Mouse (Mus musculus): ENCODE measurements around the gene Polrmt. TPM values are rescaled to one million over a fixed set of nuclear protein-coding genes. Genes with fewer than 3 reads are reported as not detected.

Polrmt gene
- polyA plus RNA-seq, 1 experiment: 60.7 TPM

DNA sequence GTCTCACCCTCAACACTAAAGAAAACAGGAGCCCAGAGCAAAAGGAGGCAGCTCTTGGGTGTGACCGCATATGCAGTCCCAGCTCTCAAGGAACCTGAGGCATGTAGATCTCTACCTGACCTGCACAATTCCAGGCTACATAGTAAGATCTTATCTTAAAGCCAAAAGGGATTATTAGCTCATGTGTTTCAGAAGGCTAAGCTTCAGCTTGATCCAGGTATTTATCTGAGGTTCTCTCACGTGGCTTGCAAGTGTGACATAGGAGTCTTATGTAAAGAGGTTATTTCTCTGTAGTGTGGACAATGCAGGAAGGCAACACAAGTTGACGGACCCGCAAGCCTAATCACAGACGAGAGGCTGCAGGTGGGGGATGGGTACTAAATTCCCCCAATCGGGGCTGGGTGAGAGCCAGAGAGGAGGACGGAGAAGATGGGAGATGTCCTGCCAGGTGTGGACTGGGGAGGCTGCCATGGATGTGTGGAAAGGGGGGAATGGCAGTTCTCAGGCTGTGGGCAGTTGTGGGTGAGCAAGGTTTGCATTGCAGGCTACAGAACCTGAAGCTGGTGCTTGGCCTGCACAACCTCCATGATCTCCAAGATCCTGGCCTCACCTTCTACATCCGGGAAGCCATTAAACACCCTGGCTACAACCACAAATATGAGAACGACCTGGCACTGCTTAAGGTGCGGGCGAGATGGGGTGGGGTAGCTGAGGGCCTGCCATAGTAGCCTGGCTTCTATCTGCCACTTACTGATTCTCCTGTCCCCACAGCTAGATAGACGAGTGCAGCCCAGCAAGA is 52.6 kb downstream of the Polrmt start:
- DNase-seq (ENCODE audit: extremely low spot score in 1 of 2, low spot score in 1 of 2): no peak

DNA sequence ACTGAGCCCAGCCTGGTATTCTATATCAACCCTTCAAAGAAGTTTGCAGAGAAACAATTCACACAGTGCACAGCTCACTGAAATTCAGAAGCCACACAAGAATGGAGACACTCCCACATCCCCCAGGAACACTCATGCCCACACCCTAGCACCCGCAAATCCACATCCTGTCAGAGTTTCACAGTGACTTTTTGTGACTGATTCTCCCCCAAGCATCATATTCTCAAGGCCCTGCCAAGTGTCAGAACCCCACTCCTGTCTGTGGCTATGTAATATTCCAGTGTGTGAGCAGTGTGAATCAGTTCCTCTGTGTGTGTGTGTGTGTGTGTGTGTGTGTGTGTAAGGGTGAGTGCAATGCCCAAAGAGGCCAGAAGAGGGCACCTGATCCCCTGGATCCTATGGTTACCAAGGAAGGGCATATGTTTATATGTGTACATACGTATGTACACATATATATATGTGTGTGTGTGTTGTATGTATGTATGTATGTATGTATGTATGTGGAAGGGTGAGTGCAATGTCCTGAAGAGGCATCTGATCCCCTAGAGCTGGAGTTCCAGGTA is 54.3 kb downstream of the Polrmt start:
- DNase-seq (ENCODE audit: extremely low spot score in 1 of 2, low spot score in 1 of 2): no peak

DNA sequence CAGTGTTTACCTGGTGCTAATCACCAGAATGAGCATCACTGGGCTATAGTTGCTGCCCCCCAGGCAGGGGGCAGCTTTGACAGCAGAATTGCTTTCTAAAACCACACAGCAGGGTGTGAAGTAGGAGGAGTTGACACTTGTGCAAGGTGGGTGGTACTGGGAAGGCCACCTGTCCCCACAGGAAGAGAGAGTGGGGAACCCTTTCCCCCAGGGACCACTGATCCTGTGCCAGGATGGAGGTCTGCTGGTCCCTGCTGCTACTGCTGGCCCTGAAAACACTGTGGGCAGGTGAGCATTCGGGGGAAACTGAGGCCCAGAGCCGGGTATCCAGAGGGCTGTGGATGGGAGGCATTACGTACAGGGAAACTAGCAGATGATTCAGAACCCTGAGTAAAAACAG is 57.2 kb downstream of the Polrmt start:
- no peak for DNase-seq (ENCODE audit: extremely low spot score in 1 of 2, low spot score in 1 of 2)

DNA sequence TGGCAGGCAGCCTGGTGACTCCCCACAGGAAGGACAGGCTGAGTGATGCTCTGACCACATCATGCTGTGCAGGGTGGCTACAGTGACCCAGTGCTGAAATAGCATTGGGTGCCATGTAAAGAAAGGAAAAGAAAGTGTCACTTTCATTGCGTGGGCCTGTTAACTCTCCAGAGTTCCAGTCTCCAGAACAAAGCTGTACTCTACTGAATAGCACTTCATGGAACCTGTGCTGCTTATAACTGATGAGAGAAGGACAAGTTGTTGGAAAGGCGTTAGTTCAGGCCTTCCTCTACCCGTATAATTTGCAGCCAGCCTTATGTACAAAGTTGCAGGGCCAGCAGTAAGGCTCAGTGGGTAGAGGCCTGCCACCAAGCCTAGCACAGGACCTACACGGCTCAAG is 57.7 kb downstream of the Polrmt start, which contains the start of gene Gzmm:
Gzmm (plus strand) TSS at position 301 of the 400 bp plus-strand sequence.
- DNase-seq (ENCODE audit: extremely low spot score in 1 of 2, low spot score in 1 of 2): no peak

DNA sequence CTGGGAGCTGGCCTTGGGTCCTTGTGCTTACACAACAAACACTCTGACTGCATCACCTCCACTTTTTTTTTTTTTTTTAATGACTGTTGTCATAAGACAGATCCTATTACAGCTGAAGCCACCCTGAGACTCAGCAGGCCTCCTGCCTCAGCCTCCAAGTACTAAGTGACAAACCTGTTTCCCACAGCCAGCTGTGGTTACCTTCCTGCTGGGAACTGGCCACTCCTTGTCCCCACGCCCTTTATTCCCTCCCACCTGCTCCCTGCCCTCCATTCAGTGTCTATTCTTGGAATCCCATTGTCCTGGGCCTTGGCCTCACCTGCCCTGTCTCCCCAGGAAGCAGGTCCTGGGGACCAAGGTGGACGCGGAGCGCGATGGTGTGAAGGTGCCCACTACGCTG is 58.9 kb downstream of the Polrmt start:
- no peak for DNase-seq (ENCODE audit: extremely low spot score in 1 of 2, low spot score in 1 of 2)

DNA sequence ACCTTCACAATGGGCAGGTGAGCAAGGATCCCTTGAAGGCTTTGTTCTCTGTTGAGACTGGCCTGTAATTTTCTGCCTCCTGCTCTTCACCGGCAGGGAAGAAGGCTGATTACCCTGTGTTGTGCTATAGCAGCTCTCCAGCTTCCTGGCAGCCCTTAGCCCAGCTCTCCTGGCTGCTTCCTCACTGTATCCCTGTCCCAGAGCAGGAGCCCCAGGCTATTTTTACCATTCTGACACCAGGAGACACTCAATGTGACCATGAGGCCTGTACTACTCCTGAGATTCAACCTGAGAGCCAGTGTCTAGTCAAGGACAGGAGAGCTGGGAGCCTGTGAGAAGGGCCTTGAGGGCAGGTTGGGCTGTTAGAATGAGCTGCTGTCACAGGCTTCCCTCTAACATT is 59.7 kb downstream of the Polrmt start:
- DNase-seq (ENCODE audit: extremely low spot score in 1 of 2, low spot score in 1 of 2): no peak

DNA sequence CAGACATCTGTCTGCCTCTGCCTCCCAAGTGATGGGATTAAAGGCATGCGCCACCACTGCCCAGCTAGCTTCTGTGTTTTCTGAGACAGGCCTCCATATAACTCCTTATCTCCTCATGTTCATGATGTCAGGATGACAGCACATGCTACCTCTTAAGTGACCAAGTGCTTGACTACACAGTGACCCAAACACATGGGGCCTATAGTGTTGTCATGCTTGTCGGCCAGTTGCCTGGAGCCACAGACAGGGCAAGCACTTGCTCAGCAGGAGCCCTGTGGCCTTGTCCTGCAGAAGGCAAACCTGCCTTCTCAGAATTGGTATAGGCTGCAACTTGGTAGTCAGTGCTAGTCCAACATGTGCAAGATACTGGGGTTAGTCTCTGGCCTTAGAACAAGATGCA is 60.2 kb downstream of the Polrmt start:
- DNase-seq (ENCODE audit: extremely low spot score in 1 of 2, low spot score in 1 of 2): no peak

Other genes with a start within 250 kb of the Polrmt start
- 2.6 and 3.5 TPM in 2 replicates for gene Plpp2, start 212.8 kb downstream of the Polrmt start, polyA plus RNA-seq (2012; rRNA removed)
- gene Mier2, start 191.4 kb downstream of the Polrmt start, polyA plus RNA-seq (2012; rRNA removed): 84.8 and 89.0 TPM in 2 replicates
- 1.1 and 2.0 TPM in 2 replicates for gene Theg, start 159.2 kb downstream of the Polrmt start, polyA plus RNA-seq (2012; rRNA removed)
- gene C2cd4c, start 132.6 kb downstream of the Polrmt start, polyA plus RNA-seq (2012; rRNA removed): 9.8 and 11.3 TPM in 2 replicates
- gene Shc2, start 108.7 kb downstream of the Polrmt start, polyA plus RNA-seq (2012; rRNA removed): 54.1 and 63.1 TPM in 2 replicates
- gene Odf3l2, start 100.8 kb downstream of the Polrmt start, polyA plus RNA-seq (2012; rRNA removed): 0.22 and 0.25 TPM in 2 replicates
- not detected in 2 replicates for gene Madcam1, start 82.0 kb downstream of the Polrmt start, polyA plus RNA-seq (2012; rRNA removed)
- 89.4 and 92.3 TPM in 2 replicates for gene Tpgs1, start 77.2 kb downstream of the Polrmt start, polyA plus RNA-seq (2012; rRNA removed)
- gene Cdc34, start 64.4 kb downstream of the Polrmt start, polyA plus RNA-seq (2012; rRNA removed): 96.3 and 111 TPM in 2 replicates
- gene Gzmm, start 57.6 kb downstream of the Polrmt start, polyA plus RNA-seq (2012; rRNA removed): 1.8 and 2.1 TPM in 2 replicates
- 1,126 and 1,227 TPM in 2 replicates for gene Bsg, start 42.1 kb downstream of the Polrmt start, polyA plus RNA-seq (2012; rRNA removed)
- gene Hcn2, start 29.9 kb downstream of the Polrmt start, polyA plus RNA-seq (2012; rRNA removed): 119 and 124 TPM in 2 replicates
- 6.2 and 6.9 TPM in 2 replicates for gene Fgf22, start 8.5 kb upstream of the Polrmt start, polyA plus RNA-seq (2012; rRNA removed)
- 140 and 166 TPM in 2 replicates for gene Rnf126, start 20.4 kb upstream of the Polrmt start, polyA plus RNA-seq (2012; rRNA removed)
- 5.6 and 7.0 TPM in 2 replicates for gene Fstl3, start 30.7 kb upstream of the Polrmt start, polyA plus RNA-seq (2012; rRNA removed)
- 1.00 and 1.1 TPM in 2 replicates for gene Prss57, start 44.4 kb upstream of the Polrmt start, polyA plus RNA-seq (2012; rRNA removed)
- gene Palm, start 47.0 kb upstream of the Polrmt start, polyA plus RNA-seq (2012; rRNA removed): 325 and 370 TPM in 2 replicates
- gene Misp, start 74.4 kb upstream of the Polrmt start, polyA plus RNA-seq (2012; rRNA removed): 0.40 and 0.71 TPM in 2 replicates
- 59.5 and 71.5 TPM in 2 replicates for gene Ptbp1, start 107.8 kb upstream of the Polrmt start, polyA plus RNA-seq (2012; rRNA removed)
- gene Prtn3, start 127.9 kb upstream of the Polrmt start, polyA plus RNA-seq (2012; rRNA removed): 5.8 and 6.7 TPM in 2 replicates
- gene Plppr3, start 128.1 kb upstream of the Polrmt start, polyA plus RNA-seq (2012; rRNA removed): 124 and 134 TPM in 2 replicates
- 0.27 TPM in 1 of 2 replicates, not detected in the other for gene Elane, start 139.7 kb upstream of the Polrmt start, polyA plus RNA-seq (2012; rRNA removed)
- gene Cfd, start 144.3 kb upstream of the Polrmt start, polyA plus RNA-seq (2012; rRNA removed): 1.1 and 3.5 TPM in 2 replicates
- 75.9 and 80.7 TPM in 2 replicates for gene Med16, start 162.3 kb upstream of the Polrmt start, polyA plus RNA-seq (2012; rRNA removed)
- not detected in 2 replicates for gene Gm26602, start 164.3 kb upstream of the Polrmt start, polyA plus RNA-seq (2012; rRNA removed)
- gene Kiss1r, start 170.4 kb upstream of the Polrmt start, polyA plus RNA-seq (2012; rRNA removed): 10.7 and 11.8 TPM in 2 replicates
- 380 and 385 TPM in 2 replicates for gene R3hdm4, start 174.6 kb upstream of the Polrmt start, polyA plus RNA-seq (2012; rRNA removed)
- gene Arid3a, start 180.5 kb upstream of the Polrmt start, polyA plus RNA-seq (2012; rRNA removed): 3.6 and 4.1 TPM in 2 replicates
- 63.2 and 65.9 TPM in 2 replicates for gene Wdr18, start 213.6 kb upstream of the Polrmt start, polyA plus RNA-seq (2012; rRNA removed)
- 0.17 and 0.38 TPM in 2 replicates for gene Grin3b, start 224.1 kb upstream of the Polrmt start, polyA plus RNA-seq (2012; rRNA removed)
- gene Tmem259, start 237.7 kb upstream of the Polrmt start, polyA plus RNA-seq (2012; rRNA removed): 181 and 193 TPM in 2 replicates
- 9.8 and 10.4 TPM in 2 replicates for gene Cnn2, start 242.0 kb upstream of the Polrmt start, polyA plus RNA-seq (2012; rRNA removed)
- gene Abca7, start 249.9 kb upstream of the Polrmt start, polyA plus RNA-seq (2012; rRNA removed): 12.4 and 13.0 TPM in 2 replicates